Mouse (Mus musculus) gastrocnemius, adult 2 months (tissue): ENCODE data around the gene Pkib. TPM values are rescaled to one million over a fixed set of nuclear protein-coding genes. Genes with fewer than 3 reads are reported as not detected.

Experiments used
- DNase-seq: peaks from one replicate; pipeline ENCODE4 v3.0.0; 2022
- H3K27ac ChIP-seq: fragments of 200-600 bp; 2 replicates; pipeline ENCODE4 v1.8.1; 2022; ENCODE audit warnings: mild to moderate bottlenecking
- H3K4me3 ChIP-seq: fragments of 200-600 bp; 2 replicates; pipeline ENCODE4 v1.8.1; 2022; ENCODE audit warnings: mild to moderate bottlenecking, moderate library complexity
- CTCF ChIP-seq: fragments of 200-600 bp; IDR thresholded peaks from 2 replicates; pipeline ENCODE4 v1.8.1; 2022; ENCODE audit warnings: antibody characterized with exemption, mild to moderate bottlenecking, moderate library complexity
- intact Hi-C: fragments of 180-260 bp; cut with DNase I; formaldehyde crosslinking; loops from one replicate; pipeline ENCODE4 v1.15.1; 2025
- total RNA-seq, 2 experiments: library from RNA; stranded (reverse); gene quantifications; 2 replicates each; pipeline ENCODE4 v1.2.3; 2021

Pkib gene
- total RNA-seq, 2 experiments from 2014 or later = not detected

GRCm38 (mm10) chr10:57744128-57744765 lies 112.5 kb downstream of the Pkib start:
- intact Hi-C loops = loop anchor here (5.0 kb wide), 1 partner anchor 88 kb away; no protein-coding TSS in a partner anchor
- no peak overlapping the region for H3K27ac ChIP-seq

GRCm38 (mm10) chr10:57745452-57745851 lies 113.7 kb downstream of the Pkib start:
- no peak for DNase-seq
- intact Hi-C loops = no loop called here
- no peak for TF ChIP-seq CTCF
- Histone ChIP-seq H3K27ac (no peak overlapping the region), H3K4me3 (no peak overlapping the region)

More at GRCm38 (mm10) chr10:57744128-57744765, 112.5 kb downstream of the Pkib start:
- no peak overlapping the region for H3K4me3 ChIP-seq
- no peak for TF ChIP-seq CTCF
- DNase-seq = no peak

GRCm38 (mm10) chr10:57747127-57747526 lies 115.3 kb downstream of the Pkib start:
- no peak overlapping the region for H3K4me3 ChIP-seq
- DNase-seq = no peak

GRCm38 (mm10) chr10:57753343-57753742 lies 121.6 kb downstream of the Pkib start:
- no peak for DNase-seq
- TF ChIP-seq CTCF = no peak
- H3K4me3 ChIP-seq = no peak overlapping the region
- no peak overlapping the region for H3K27ac ChIP-seq
- intact Hi-C loops = no loop called here

More at GRCm38 (mm10) chr10:57747127-57747526, 115.3 kb downstream of the Pkib start:
- intact Hi-C loops = no loop called here
- no peak for TF ChIP-seq CTCF
- no peak overlapping the region for H3K27ac ChIP-seq

- intact Hi-C loops = no loop called here
- no peak for DNase-seq
- no peak for TF ChIP-seq CTCF
- Histone ChIP-seq H3K27ac (no peak overlapping the region), H3K4me3 (no peak overlapping the region)
Measured at GRCm38 (mm10) chr10:57755201-57755736, 123.5 kb downstream of the Pkib start.

GRCm38 (mm10) chr10:57758999-57759398 lies 127.2 kb downstream of the Pkib start:
- no peak for TF ChIP-seq CTCF
- H3K4me3 ChIP-seq = no peak overlapping the region
- DNase-seq = no peak
- intact Hi-C loops = no loop called here
- no peak overlapping the region for H3K27ac ChIP-seq

GRCm38 (mm10) chr10:57760694-57761093 lies 128.9 kb downstream of the Pkib start:
- Histone ChIP-seq H3K4me3 (no peak overlapping the region), H3K27ac (no peak overlapping the region)
- no peak for TF ChIP-seq CTCF
- no peak for DNase-seq
- intact Hi-C loops = no loop called here

- Histone ChIP-seq H3K4me3 (no peak overlapping the region), H3K27ac (no peak overlapping the region)
- TF ChIP-seq CTCF = no peak
- no peak for DNase-seq
- intact Hi-C loops = no loop called here
Measured at GRCm38 (mm10) chr10:57763044-57763443, 131.3 kb downstream of the Pkib start.

GRCm38 (mm10) chr10:57783289-57784130 lies 151.7 kb downstream of the Pkib start:
- TF ChIP-seq CTCF = no peak
- intact Hi-C loops = no loop called here
- Histone ChIP-seq H3K4me3 (no peak overlapping the region), H3K27ac (no peak overlapping the region)
- no peak for DNase-seq

- no peak overlapping the region for H3K4me3 ChIP-seq
- TF ChIP-seq CTCF = no peak
- peak; percentile 63 for DNase-seq
- no peak overlapping the region for H3K27ac ChIP-seq
- intact Hi-C loops = no loop called here
Measured at GRCm38 (mm10) chr10:57784131-57784875, 152.5 kb downstream of the Pkib start.

GRCm38 (mm10) chr10:57784876-57785150 lies 153.0 kb downstream of the Pkib start, which contains the start of gene Fabp7:
TSS of gene Fabp7 (plus strand) at chr10:57784881.
- intact Hi-C loops = no loop called here
- no peak for DNase-seq
- no peak for TF ChIP-seq CTCF

GRCm38 (mm10) chr10:57785552-57785951 lies 153.8 kb downstream of the Pkib start:
- DNase-seq = no peak
- TF ChIP-seq CTCF = no peak
- Histone ChIP-seq H3K27ac (no peak overlapping the region), H3K4me3 (no peak overlapping the region)
- intact Hi-C loops = no loop called here

More at GRCm38 (mm10) chr10:57784876-57785150, 153.0 kb downstream of the Pkib start, which contains the start of gene Fabp7:
- no peak within 1 kb of the TSS for H3K27ac ChIP-seq
- H3K4me3 ChIP-seq = no peak within 1 kb of the TSS

Other genes starting within 250 kb of the Pkib start
- gene Hsf2, start 145.6 kb upstream of the Pkib start, total RNA-seq = 10 to 100 TPM; 22.6 to 22.8 TPM
- 100 to 1,000 TPM; 180 to 183 TPM for gene Serinc1, start 99.5 kb upstream of the Pkib start, total RNA-seq
- not detected for gene Fabp7, start 152.9 kb downstream of the Pkib start, total RNA-seq
- 10 to 100 TPM; 66.4 to 74.7 TPM for gene Smpdl3a, start 162.4 kb downstream of the Pkib start, total RNA-seq